ENCODE assay signal across 8 mouse cellular contexts in genomic region chr12:54313211-54313845, GRCm38 (mm10).
DNase-seq lines count a peak whose midpoint lies in the region; TF ChIP-seq lines count a peak whose summit lies in the region.

No protein-coding gene starts in this region.

- TF ChIP-seq POLR2A in cortical plate, adult 2 months (IDR thresholded peaks at IDR 0.05; ENCODE audit: extremely low read depth, insufficient read depth, low read length): no peak

- H3K4me3 ChIP-seq in cortical plate, adult 2 months (ENCODE audit: insufficient read depth, low read length): 0 out of 2 replicates have a peak overlapping the region, but pooled peaks have one; percentile 29
- H3K4me3 ChIP-seq in limb, embryonic 10.5 days: peak overlapping the region; percentile 52
- peak overlapping the region; percentile 57 for H3K4me3 ChIP-seq in midbrain, embryonic 10.5 days

- H3K36me3 ChIP-seq in limb, embryonic 10.5 days: no peaks in the 10 kb centered on the region
- no peaks in the 10 kb centered on the region for H3K36me3 ChIP-seq in midbrain, embryonic 10.5 days

- peaks cover 49% of the 10 kb centered on the region for H3K27me3 ChIP-seq in limb, embryonic 10.5 days (ENCODE audit: low read depth, poor library complexity, severe bottlenecking)
- peaks cover 82% of the 10 kb centered on the region for H3K27me3 ChIP-seq in midbrain, embryonic 10.5 days (ENCODE audit: low read depth, poor library complexity, severe bottlenecking)

- H3K4me1 ChIP-seq in cortical plate, adult 2 months (ENCODE audit: control insufficient read depth, insufficient read depth, low read length): peaks cover 3% of the 10 kb centered on the region; the same call in 1 of the 2 replicates
- peaks cover 23% of the 10 kb centered on the region for H3K4me1 ChIP-seq in limb, embryonic 10.5 days
- H3K4me1 ChIP-seq in midbrain, embryonic 10.5 days: peaks cover 43% of the 10 kb centered on the region

- TF ChIP-seq CTCF in cortical plate, adult 2 months (IDR thresholded peaks at IDR 0.05; ENCODE audit: extremely low read depth, insufficient read depth, low read length): no peak

- under 1% methylated on average over 20 of the region's 20 CpGs for WGBS in limb, embryonic 10.5 days
- WGBS in midbrain, embryonic 10.5 days: 0% methylated on average over 20 of the region's 20 CpGs

- DNase-seq in ZHBTc4 (ENCODE audit: low read depth, low spot score): peak; percentile 77
- DNase-seq in gastrocnemius, postnatal 14 days: peak; percentile 56
- peak; percentile 83 for DNase-seq in induced T-regulatory cell, adult 2 months (ENCODE audit: low read depth)
- DNase-seq in limb, embryonic 10.5 days (ENCODE audit: low spot score): peak; percentile 64
- DNase-seq in midbrain, embryonic 10.5 days (ENCODE audit: low spot score): peak; percentile 71
- peak; percentile 28 for DNase-seq in skeletal muscle tissue, adult 2 months (ENCODE audit: low read depth, low spot score)
- no peak for DNase-seq in c-Kit-positive CD71-positive TER-119-positive erythroid progenitor cells, embryonic 14.5 days (ENCODE audit: low spot score)

- no peaks in the 10 kb centered on the region for H3K9me3 ChIP-seq in limb, embryonic 10.5 days (replicated peaks)
- no peaks in the 10 kb centered on the region for H3K9me3 ChIP-seq in midbrain, embryonic 10.5 days (replicated peaks)

- H3K27ac ChIP-seq in cortical plate, adult 2 months (ENCODE audit: insufficient read depth, low read length): no peak overlapping the region
- peak overlapping the region; percentile 82 for H3K27ac ChIP-seq in limb, embryonic 10.5 days
- H3K27ac ChIP-seq in midbrain, embryonic 10.5 days (replicated peaks): peak overlapping the region; percentile 86

- intact Hi-C loops in gastrocnemius, postnatal 14 days (cut with DNase I; ENCODE audit: low total_unique reads): no loop called here
